Mouse (Mus musculus): ENCODE data around the gene Stk4. TPM values are rescaled to one million over a fixed set of nuclear protein-coding genes. Genes with fewer than 3 reads are reported as not detected.

The Stk4 gene
- 20.7 and 21.0 TPM in 2 replicates for polyA plus RNA-seq (2016; fragmentation: Nextera tagmentation; extraction: Ambion mirVana)

- peak within 1 kb of the TSS; percentile 91 for H3K4me2 ChIP-seq
- H3K4me1 ChIP-seq, result peaks cover 45% of the 10 kb centered on the region
- under 1% methylated on average over 45 of the region's 45 CpGs for WGBS (ENCODE audit: insufficient replicate concordance)
- H3K27me3 ChIP-seq (replicated peaks), result no peaks in the 10 kb centered on the region
- peak within 1 kb of the TSS; percentile 76 for H3K27ac ChIP-seq
- no peaks in the 10 kb centered on the region for H3K9me3 ChIP-seq (replicated peaks)
- no peak for ATAC-seq
- H3K9ac ChIP-seq, result peak within 1 kb of the TSS; percentile 91
- peaks cover 26% of the 10 kb centered on the region for H3K36me3 ChIP-seq
- peak within 1 kb of the TSS; percentile 95 for H3K4me3 ChIP-seq
Observed at GRCm38 (mm10) chr2:164070142-164070764, at the start of gene Stk4. Gene Stk4 (plus strand): TSS chr2:164070322.

- Histone ChIP-seq H3K27me3 (replicated peaks) (no peaks in the 10 kb centered on the region), H3K9ac (no peak overlapping the region), H3K9me3 (replicated peaks) (no peaks in the 10 kb centered on the region), H3K4me2 (no peak overlapping the region), H3K36me3 (peaks cover 30% of the 10 kb centered on the region), H3K4me3 (no peak overlapping the region), H3K27ac (no peak overlapping the region), H3K4me1 (no peaks in the 10 kb centered on the region)
- ATAC-seq, result no peak
- WGBS (ENCODE audit: insufficient replicate concordance), result 23% methylated on average over 2 of the region's 2 CpGs
Observed at GRCm38 (mm10) chr2:164022104-164022503, 48.0 kb upstream of the Stk4 start.

- 77% methylated on average over 16 of the region's 16 CpGs for WGBS (ENCODE audit: insufficient replicate concordance)
- no peak for ATAC-seq
- no peak within 1 kb of the TSS for H3K9ac ChIP-seq
Observed at GRCm38 (mm10) chr2:164025150-164025549, 45.0 kb upstream of the Stk4 start, which contains the start of gene Pabpc1l. Gene Pabpc1l (plus strand): TSS chr2:164025450.

GRCm38 (mm10) chr2:164031147-164031546 is 39.0 kb upstream of the Stk4 start:
- ATAC-seq, result no peak

More at GRCm38 (mm10) chr2:164025150-164025549, 45.0 kb upstream of the Stk4 start, which contains the start of gene Pabpc1l:
- H3K4me1 ChIP-seq, result no peaks in the 10 kb centered on the region
- no peak within 1 kb of the TSS for H3K4me2 ChIP-seq
- H3K36me3 ChIP-seq, result peaks cover under 1% of the 10 kb centered on the region; the same call in 1 of the 2 replicates
- H3K4me3 ChIP-seq, result no peak within 1 kb of the TSS
- H3K27ac ChIP-seq, result no peak within 1 kb of the TSS
- no peaks in the 10 kb centered on the region for H3K9me3 ChIP-seq (replicated peaks)
- no peaks in the 10 kb centered on the region for H3K27me3 ChIP-seq (replicated peaks)

DNA sequence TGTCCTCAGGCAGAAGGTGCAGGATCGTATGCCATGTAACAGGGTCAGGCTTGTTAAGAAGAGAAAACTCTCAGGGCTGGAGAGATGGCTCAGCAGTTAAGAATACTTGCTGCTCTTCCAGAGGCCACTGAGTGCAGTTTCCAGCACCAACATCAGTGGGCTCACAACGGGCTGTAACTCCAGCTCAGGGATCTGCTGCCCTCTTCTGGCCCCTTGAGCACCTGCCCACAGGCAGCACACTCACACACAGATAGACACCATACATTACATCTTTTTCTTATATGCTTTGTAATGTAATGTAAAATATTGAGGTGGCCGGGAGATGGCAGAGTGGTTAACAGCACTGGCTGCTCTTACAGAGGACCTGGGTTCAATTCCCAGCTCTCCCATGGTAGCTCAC is 37.1 kb upstream of the Stk4 start:
- no peak overlapping the region for H3K4me2 ChIP-seq
- no peak overlapping the region for H3K4me3 ChIP-seq
- ATAC-seq, result no peak
- no peaks in the 10 kb centered on the region for H3K27me3 ChIP-seq (replicated peaks)
- H3K9me3 ChIP-seq (replicated peaks), result no peaks in the 10 kb centered on the region
- H3K4me1 ChIP-seq, result 0 out of 2 replicates have a peak, but pooled peaks cover 5% of the 10 kb centered on the region
- H3K27ac ChIP-seq, result no peak overlapping the region
- no peak overlapping the region for H3K9ac ChIP-seq
- 75% methylated on average over 3 of the region's 3 CpGs for WGBS (ENCODE audit: insufficient replicate concordance)
- H3K36me3 ChIP-seq, result no peaks in the 10 kb centered on the region

More at GRCm38 (mm10) chr2:164031147-164031546, 39.0 kb upstream of the Stk4 start:
- Histone ChIP-seq H3K36me3 (no peaks in the 10 kb centered on the region), H3K27me3 (replicated peaks) (no peaks in the 10 kb centered on the region), H3K9me3 (replicated peaks) (no peaks in the 10 kb centered on the region), H3K4me1 (no peaks in the 10 kb centered on the region), H3K4me3 (no peak overlapping the region), H3K27ac (no peak overlapping the region), H3K4me2 (no peak overlapping the region), H3K9ac (no peak overlapping the region)
- WGBS (ENCODE audit: insufficient replicate concordance), result 58% methylated on average over 10 of the region's 10 CpGs

GRCm38 (mm10) chr2:164036520-164037019 is 33.6 kb upstream of the Stk4 start:
- 26% methylated on average over 10 of the region's 10 CpGs for WGBS (ENCODE audit: insufficient replicate concordance)
- no peak overlapping the region for H3K4me3 ChIP-seq
- peak; percentile 50; the same call in 1 of the 2 replicates for ATAC-seq
- H3K9ac ChIP-seq, result no peak overlapping the region
- H3K4me2 ChIP-seq, result no peak overlapping the region
- 0 out of 2 replicates have a peak, but pooled peaks cover 5% of the 10 kb centered on the region for H3K4me1 ChIP-seq
- H3K9me3 ChIP-seq (replicated peaks), result no peaks in the 10 kb centered on the region
- no peaks in the 10 kb centered on the region for H3K27me3 ChIP-seq (replicated peaks)
- no peaks in the 10 kb centered on the region for H3K36me3 ChIP-seq
- no peak overlapping the region for H3K27ac ChIP-seq

GRCm38 (mm10) chr2:164038407-164039028 is 31.6 kb upstream of the Stk4 start:
- Histone ChIP-seq H3K4me1 (0 out of 2 replicates have a peak, but pooled peaks cover 5% of the 10 kb centered on the region), H3K36me3 (no peaks in the 10 kb centered on the region), H3K4me2 (no peak overlapping the region), H3K27me3 (replicated peaks) (no peaks in the 10 kb centered on the region), H3K9ac (no peak overlapping the region), H3K4me3 (no peak overlapping the region), H3K27ac (no peak overlapping the region), H3K9me3 (replicated peaks) (no peaks in the 10 kb centered on the region)
- 0 out of 2 replicates have a peak, but pooled peaks have one; percentile 34 for ATAC-seq
- WGBS (ENCODE audit: insufficient replicate concordance), result 80% methylated on average over 1 of the region's 1 CpGs

DNA sequence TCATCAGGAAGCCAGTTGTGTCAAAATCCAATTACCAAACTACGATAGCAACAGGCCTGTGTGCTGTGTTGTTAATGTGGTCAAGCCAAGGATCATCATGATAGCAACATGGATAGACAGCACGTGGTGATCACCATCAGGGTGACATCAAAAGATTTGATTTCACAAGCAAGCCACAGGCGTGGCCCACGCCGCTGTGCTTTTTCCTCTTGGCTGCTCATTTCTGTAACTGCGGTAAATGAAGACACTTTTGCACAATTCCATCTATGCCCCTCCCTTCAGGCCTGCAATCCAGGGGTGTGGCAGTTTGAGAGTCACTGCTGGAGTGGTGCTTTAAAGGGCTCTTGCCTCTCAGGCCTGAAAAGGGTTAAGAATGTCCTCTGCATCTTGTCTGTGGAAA is 29.2 kb upstream of the Stk4 start:
- H3K36me3 ChIP-seq, result no peaks in the 10 kb centered on the region
- no peak overlapping the region for H3K27ac ChIP-seq
- no peak for ATAC-seq
- H3K27me3 ChIP-seq (replicated peaks), result no peaks in the 10 kb centered on the region
- 0 out of 2 replicates have a peak, but pooled peaks cover 5% of the 10 kb centered on the region for H3K4me1 ChIP-seq
- H3K4me3 ChIP-seq, result no peak overlapping the region
- WGBS (ENCODE audit: insufficient replicate concordance), result 64% methylated on average over 6 of the region's 6 CpGs
- no peak overlapping the region for H3K4me2 ChIP-seq
- no peak overlapping the region for H3K9ac ChIP-seq
- no peaks in the 10 kb centered on the region for H3K9me3 ChIP-seq (replicated peaks)

- H3K27me3 ChIP-seq (replicated peaks), result no peaks in the 10 kb centered on the region
- H3K4me1 ChIP-seq, result 0 out of 2 replicates have a peak, but pooled peaks cover 4% of the 10 kb centered on the region
- H3K9me3 ChIP-seq (replicated peaks), result no peaks in the 10 kb centered on the region
- H3K4me2 ChIP-seq, result no peak overlapping the region
- no peak overlapping the region for H3K4me3 ChIP-seq
- 68% methylated on average over 2 of the region's 2 CpGs for WGBS (ENCODE audit: insufficient replicate concordance)
- no peaks in the 10 kb centered on the region for H3K36me3 ChIP-seq
- no peak for ATAC-seq
- H3K27ac ChIP-seq, result no peak overlapping the region
- no peak overlapping the region for H3K9ac ChIP-seq
Observed at GRCm38 (mm10) chr2:164041523-164041922, 28.6 kb upstream of the Stk4 start.

DNA sequence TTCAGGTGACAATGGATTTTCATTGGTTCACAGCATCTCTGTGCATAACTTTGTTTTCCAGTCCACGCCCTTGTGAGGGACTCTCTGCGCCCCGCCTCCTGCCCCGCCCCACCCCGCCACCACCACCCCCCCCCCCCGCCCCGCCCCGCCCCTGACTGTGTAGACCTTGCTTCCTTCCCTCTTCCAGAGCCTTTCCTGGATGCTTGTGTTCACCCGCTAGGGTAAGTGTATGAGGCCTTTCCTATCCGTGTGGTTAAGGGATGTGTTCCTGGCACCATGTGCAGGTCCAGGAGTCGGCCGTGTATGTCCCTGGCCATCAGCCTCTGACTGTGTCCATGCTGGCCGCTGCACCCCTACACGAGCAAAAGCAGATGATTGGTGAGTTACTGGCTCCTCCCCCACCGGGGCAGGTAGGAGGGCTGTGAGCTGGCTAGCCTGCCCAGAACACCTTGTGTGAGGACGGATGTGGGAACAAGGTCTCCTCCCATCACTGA is 22.9 kb upstream of the Stk4 start:
- peaks cover 7% of the 10 kb centered on the region for H3K4me1 ChIP-seq
- peak; percentile 87 for ATAC-seq
- peaks cover 14% of the 10 kb centered on the region for H3K36me3 ChIP-seq
- peak overlapping the region; percentile 42 for H3K4me3 ChIP-seq
- peak overlapping the region; percentile 70 for H3K4me2 ChIP-seq
- H3K27me3 ChIP-seq (replicated peaks), result no peaks in the 10 kb centered on the region
- no peak overlapping the region for H3K27ac ChIP-seq
- H3K9me3 ChIP-seq (replicated peaks), result no peaks in the 10 kb centered on the region
- H3K9ac ChIP-seq, result no peak overlapping the region
- 3% methylated on average over 15 of the region's 16 CpGs for whole genome bisulfite sequencing (ENCODE audit: insufficient replicate concordance)

- no peaks in the 10 kb centered on the region for H3K4me1 ChIP-seq
- no peak overlapping the region for H3K9ac ChIP-seq
- H3K36me3 ChIP-seq, result peaks cover 75% of the 10 kb centered on the region
- H3K27ac ChIP-seq, result no peak overlapping the region
- 88% methylated on average over 8 of the region's 8 CpGs for WGBS (ENCODE audit: insufficient replicate concordance)
- no peaks in the 10 kb centered on the region for H3K9me3 ChIP-seq (replicated peaks)
- no peak overlapping the region for H3K4me2 ChIP-seq
- H3K27me3 ChIP-seq (replicated peaks), result no peaks in the 10 kb centered on the region
- H3K4me3 ChIP-seq, result no peak overlapping the region
- no peak for ATAC-seq
Observed at GRCm38 (mm10) chr2:164053767-164054166, 16.4 kb upstream of the Stk4 start.

- peaks cover 84% of the 10 kb centered on the region for H3K36me3 ChIP-seq
- no peak overlapping the region for H3K4me3 ChIP-seq
- no peak for ATAC-seq
- H3K27me3 ChIP-seq (replicated peaks), result no peaks in the 10 kb centered on the region
- 84% methylated on average over 8 of the region's 8 CpGs for WGBS (ENCODE audit: insufficient replicate concordance)
- no peaks in the 10 kb centered on the region for H3K9me3 ChIP-seq (replicated peaks)
- H3K27ac ChIP-seq, result no peak overlapping the region
- H3K4me2 ChIP-seq, result no peak overlapping the region
- no peaks in the 10 kb centered on the region for H3K4me1 ChIP-seq
- no peak overlapping the region for H3K9ac ChIP-seq
Observed at GRCm38 (mm10) chr2:164054671-164055070, 15.5 kb upstream of the Stk4 start.
